Mouse (Mus musculus): ENCODE measurements around the gene Slc44a2. TPM values are rescaled to one million over a fixed set of nuclear protein-coding genes. Genes with fewer than 3 reads are reported as not detected.

The Slc44a2 gene
- total and polyA plus RNA-seq, 2 experiments from 2014 or later = 47.1 to 58.5 TPM

DNA sequence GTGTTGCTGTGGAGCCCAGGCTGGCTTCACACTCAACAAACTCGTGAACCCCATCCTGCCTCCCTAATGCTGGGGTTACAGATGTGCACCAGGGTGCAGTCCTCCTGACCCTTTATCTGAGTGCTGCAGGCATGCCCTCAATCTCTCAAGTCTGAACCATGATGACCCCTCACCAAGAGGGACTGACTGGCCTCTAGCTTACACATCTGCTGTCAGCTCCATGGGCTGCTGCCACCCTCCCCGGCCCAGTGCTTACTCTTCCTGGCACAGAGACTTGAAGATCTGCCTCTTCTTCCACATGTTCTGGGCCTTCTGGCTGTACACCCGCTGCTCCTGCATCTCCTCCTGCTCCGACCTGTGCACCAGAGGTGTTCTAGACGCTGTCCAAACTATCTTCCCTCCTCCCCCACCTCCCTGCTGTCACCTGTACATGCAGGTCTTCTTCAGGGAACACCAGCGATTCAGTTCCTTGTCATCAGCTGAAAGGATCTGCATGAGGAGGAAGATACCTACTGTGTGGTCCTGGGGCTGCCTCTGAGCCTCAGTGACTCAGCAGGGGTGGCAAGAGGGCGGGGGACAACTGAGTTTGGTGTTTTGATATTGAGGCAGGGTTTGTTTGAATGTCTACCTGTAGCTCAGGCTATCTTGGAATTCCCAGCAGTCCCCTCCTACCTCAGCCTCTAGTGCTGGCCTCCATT, 45.3 kb upstream of the Slc44a2 start:
- Histone ChIP-seq H3K9ac (replicated peaks; ENCODE audit: low read length, poor library complexity, severe bottlenecking) (no peak overlapping the region), H3K27ac (ENCODE audit: low read depth, low read length) (no peak overlapping the region), H3K4me1 (ENCODE audit: insufficient read depth, low read length) (no peaks in the 10 kb centered on the region), H3K27me3 (ENCODE audit: insufficient read depth, low read length) (no peaks in the 10 kb centered on the region), H3K36me3 (ENCODE audit: insufficient read depth, low read length) (peaks cover 89% of the 10 kb centered on the region), H3K4me2 (ENCODE audit: low read depth, low read length, poor library complexity, severe bottlenecking) (no peak overlapping the region), H3K4me3 (ENCODE audit: low read depth, low read length) (no peak overlapping the region), H3K9me3 (ENCODE audit: low read length) (no peaks in the 10 kb centered on the region)
- ATAC-seq (ENCODE audit: low FRiP score) (no peak), DNase-seq (ENCODE audit: low spot score) (no peak)
- TF ChIP-seq CTCF (IDR thresholded peaks at IDR 0.05) = no peak
- 80% methylated on average over 7 of the region's 7 CpGs for WGBS

DNA sequence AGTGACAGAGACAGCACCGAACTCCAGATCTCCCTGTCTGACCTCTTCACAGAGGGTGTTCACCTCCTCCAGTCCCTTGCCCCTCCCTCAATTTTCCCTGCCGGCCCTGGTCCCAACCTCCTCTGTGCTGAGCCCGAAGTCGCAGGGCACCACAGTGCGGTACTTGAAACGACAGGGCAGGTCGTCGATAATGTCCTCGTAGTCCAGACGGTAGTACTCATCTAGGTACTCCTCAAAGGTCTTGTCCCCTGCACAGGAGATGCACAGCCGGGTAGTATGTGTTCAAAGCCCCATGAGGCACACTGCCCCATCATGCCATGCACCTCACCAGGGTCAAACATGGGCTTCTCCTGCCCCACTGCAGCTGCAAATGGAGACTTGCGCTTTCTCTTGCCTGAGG, 44.8 kb upstream of the Slc44a2 start:
- Histone ChIP-seq H3K27me3 (ENCODE audit: insufficient read depth, low read length) (no peaks in the 10 kb centered on the region), H3K4me2 (ENCODE audit: low read depth, low read length, poor library complexity, severe bottlenecking) (no peak overlapping the region)
- no peak for ATAC-seq (ENCODE audit: low FRiP score)

DNA sequence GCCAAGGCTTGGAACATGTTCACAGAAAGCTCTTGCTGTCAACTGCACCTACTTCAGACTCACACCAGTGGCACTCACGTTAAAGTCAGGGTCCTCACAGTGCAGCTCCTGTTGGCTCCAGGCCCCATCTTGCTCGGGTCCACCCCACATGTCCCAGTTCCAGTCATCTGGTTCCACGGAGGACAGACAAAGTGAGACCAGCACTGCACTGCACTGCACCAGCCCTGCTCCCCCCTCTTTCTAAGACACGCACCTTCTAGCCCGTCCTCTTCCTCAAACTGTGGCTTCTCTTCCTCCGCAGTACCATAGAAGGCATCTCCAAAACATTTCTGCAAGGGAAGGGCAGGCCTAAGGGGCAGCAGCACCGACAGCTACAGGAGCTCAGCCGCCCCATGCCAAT, 44.2 kb upstream of the Slc44a2 start:
- no peak for TF ChIP-seq CTCF (IDR thresholded peaks at IDR 0.05)
- Histone ChIP-seq H3K27ac (ENCODE audit: low read depth, low read length) (no peak overlapping the region), H3K4me1 (ENCODE audit: insufficient read depth, low read length) (no peaks in the 10 kb centered on the region), H3K27me3 (ENCODE audit: insufficient read depth, low read length) (no peaks in the 10 kb centered on the region), H3K4me2 (ENCODE audit: low read depth, low read length, poor library complexity, severe bottlenecking) (no peak overlapping the region), H3K4me3 (ENCODE audit: low read depth, low read length) (no peak overlapping the region), H3K9me3 (ENCODE audit: low read length) (no peaks in the 10 kb centered on the region), H3K36me3 (ENCODE audit: insufficient read depth, low read length) (peaks cover 86% of the 10 kb centered on the region), H3K9ac (replicated peaks; ENCODE audit: low read length, poor library complexity, severe bottlenecking) (no peak overlapping the region)
- no peak for DNase-seq (ENCODE audit: low spot score)
- ATAC-seq (ENCODE audit: low FRiP score) = no peak
- 93% methylated on average over 8 of the region's 8 CpGs for whole genome bisulfite sequencing

More for the DNA sequence above, 44.8 kb upstream of the Slc44a2 start:
- Histone ChIP-seq H3K4me1 (ENCODE audit: insufficient read depth, low read length) (no peaks in the 10 kb centered on the region), H3K9me3 (ENCODE audit: low read length) (no peaks in the 10 kb centered on the region), H3K4me3 (ENCODE audit: low read depth, low read length) (no peak overlapping the region), H3K27ac (ENCODE audit: low read depth, low read length) (no peak overlapping the region), H3K36me3 (ENCODE audit: insufficient read depth, low read length) (peaks cover 86% of the 10 kb centered on the region), H3K9ac (replicated peaks; ENCODE audit: low read length, poor library complexity, severe bottlenecking) (no peak overlapping the region)
- no peak for TF ChIP-seq CTCF (IDR thresholded peaks at IDR 0.05)
- no peak for DNase-seq (ENCODE audit: low spot score)
- WGBS = 87% methylated on average over 12 of the region's 12 CpGs

DNA sequence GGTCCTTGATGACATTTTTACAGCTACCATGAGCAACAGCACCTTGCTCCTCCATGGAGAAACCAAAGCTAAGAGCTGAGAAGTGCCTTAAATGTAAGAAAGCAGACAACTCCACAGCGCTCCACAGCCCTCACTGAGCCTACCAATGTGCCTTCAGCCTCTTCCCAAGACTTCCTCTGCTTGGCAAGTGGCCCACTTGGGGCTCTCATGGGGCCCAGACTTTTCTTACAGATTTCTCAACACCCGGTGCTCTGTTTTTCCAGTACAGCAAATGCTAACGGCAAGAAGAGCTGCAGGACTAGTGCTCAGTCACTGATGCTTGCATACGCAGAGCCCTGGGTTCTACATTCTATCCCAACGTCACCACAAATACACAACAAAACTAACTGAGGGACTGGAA, 42.7 kb upstream of the Slc44a2 start:
- Histone ChIP-seq H3K4me2 (ENCODE audit: low read depth, low read length, poor library complexity, severe bottlenecking) (no peak overlapping the region), H3K27me3 (ENCODE audit: insufficient read depth, low read length) (no peaks in the 10 kb centered on the region), H3K9me3 (ENCODE audit: low read length) (no peaks in the 10 kb centered on the region), H3K27ac (ENCODE audit: low read depth, low read length) (no peak overlapping the region), H3K4me1 (ENCODE audit: insufficient read depth, low read length) (no peaks in the 10 kb centered on the region), H3K36me3 (ENCODE audit: insufficient read depth, low read length) (peaks cover 82% of the 10 kb centered on the region), H3K4me3 (ENCODE audit: low read depth, low read length) (no peak overlapping the region), H3K9ac (replicated peaks; ENCODE audit: low read length, poor library complexity, severe bottlenecking) (no peak overlapping the region)
- ATAC-seq (ENCODE audit: low FRiP score) = no peak
- WGBS = 92% methylated on average over 5 of the region's 5 CpGs
- DNase-seq (ENCODE audit: low spot score) = no peak
- TF ChIP-seq CTCF (IDR thresholded peaks at IDR 0.05) = no peak

DNA sequence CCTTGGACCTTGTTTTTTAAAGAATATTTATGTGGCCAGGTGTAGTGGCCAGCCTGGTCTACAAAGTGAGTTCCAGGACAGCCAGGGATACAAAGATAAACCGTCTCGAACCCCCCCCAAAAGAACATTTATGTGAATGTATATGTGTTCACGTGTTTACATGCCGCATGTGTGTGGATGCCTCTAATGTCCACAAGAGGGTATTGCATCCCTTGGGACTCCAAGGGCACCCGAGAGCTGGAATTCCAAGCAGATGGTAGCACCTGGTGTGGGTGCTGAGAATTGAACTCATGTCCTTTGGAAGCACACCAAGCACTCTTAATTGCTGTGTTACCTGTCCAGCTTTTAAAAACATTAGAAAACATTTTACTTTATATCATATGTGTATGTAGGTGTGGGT, 36.9 kb upstream of the Slc44a2 start:
- ATAC-seq (ENCODE audit: low FRiP score) (no peak), DNase-seq (ENCODE audit: low spot score) (no peak)
- no peaks in the 10 kb centered on the region for H3K9me3 ChIP-seq (ENCODE audit: low read length)
- peak; percentile 31; the same call in 1 of the 2 replicates for TF ChIP-seq CTCF (IDR thresholded peaks at IDR 0.05)
- H3K27me3 ChIP-seq (ENCODE audit: insufficient read depth, low read length) = no peaks in the 10 kb centered on the region
- peaks cover 9% of the 10 kb centered on the region; the same call in 1 of the 2 replicates for H3K4me1 ChIP-seq (ENCODE audit: insufficient read depth, low read length)
- no peak overlapping the region for H3K4me3 ChIP-seq (ENCODE audit: low read depth, low read length)
- H3K4me2 ChIP-seq (ENCODE audit: low read depth, low read length, poor library complexity, severe bottlenecking) = no peak overlapping the region
- H3K36me3 ChIP-seq (ENCODE audit: insufficient read depth, low read length) = peaks cover 48% of the 10 kb centered on the region
- H3K9ac ChIP-seq (replicated peaks; ENCODE audit: low read length, poor library complexity, severe bottlenecking) = no peak overlapping the region
- 90% methylated on average over 5 of the region's 5 CpGs for WGBS
- H3K27ac ChIP-seq (ENCODE audit: low read depth, low read length) = no peak overlapping the region

DNA sequence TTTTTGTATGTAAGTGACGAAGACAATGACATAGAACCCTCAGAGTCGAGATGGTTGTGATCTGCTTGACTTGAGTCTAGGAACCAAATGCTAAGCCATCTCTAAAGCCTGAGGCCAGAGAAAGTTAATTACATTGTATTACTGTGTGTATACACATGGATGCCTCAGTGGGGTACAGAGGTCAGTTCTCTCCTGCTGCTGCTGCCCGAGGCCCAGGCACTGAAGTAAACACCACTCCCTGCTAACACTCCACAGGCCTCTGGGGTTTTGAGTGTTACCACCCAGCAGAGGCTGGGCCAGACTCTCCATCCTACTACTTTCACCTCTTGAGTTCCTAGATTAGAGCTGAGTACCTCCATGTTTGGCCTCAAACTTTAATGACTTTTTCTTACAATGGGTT, 36.5 kb upstream of the Slc44a2 start:
- TF ChIP-seq CTCF (IDR thresholded peaks at IDR 0.05) = no peak
- Histone ChIP-seq H3K9ac (replicated peaks; ENCODE audit: low read length, poor library complexity, severe bottlenecking) (no peak overlapping the region), H3K4me2 (ENCODE audit: low read depth, low read length, poor library complexity, severe bottlenecking) (no peak overlapping the region), H3K27me3 (ENCODE audit: insufficient read depth, low read length) (no peaks in the 10 kb centered on the region), H3K4me1 (ENCODE audit: insufficient read depth, low read length) (peaks cover 12% of the 10 kb centered on the region; the same call in 1 of the 2 replicates), H3K36me3 (ENCODE audit: insufficient read depth, low read length) (peaks cover 47% of the 10 kb centered on the region), H3K27ac (ENCODE audit: low read depth, low read length) (no peak overlapping the region), H3K9me3 (ENCODE audit: low read length) (no peaks in the 10 kb centered on the region), H3K4me3 (ENCODE audit: low read depth, low read length) (no peak overlapping the region)
- DNase-seq (ENCODE audit: low spot score) (no peak), ATAC-seq (ENCODE audit: low FRiP score) (no peak)
- WGBS = 86% methylated on average over 3 of the region's 3 CpGs

Measured in midbrain, postnatal 0 days (tissue).